Mouse (Mus musculus) myocyte (in vitro differentiated cells): ENCODE results near the gene Orc5.

Source experiments
- CEBPB ChIP-seq: IDR thresholded peaks from 2 replicates; pipeline ENCODE4 v1.6.1; 2011; ENCODE audit warnings: mild to moderate bottlenecking, moderate library complexity; ENCODE audit not compliant: poor library complexity, insufficient read depth, severe bottlenecking
- E2F4 ChIP-seq: IDR thresholded peaks from one replicate; pipeline ENCODE4 v1.6.1; 2011; ENCODE audit warnings: mild to moderate bottlenecking, control low read depth, moderate library complexity; ENCODE audit not compliant: insufficient read depth
- MAX ChIP-seq: IDR thresholded peaks from one replicate; pipeline ENCODE4 v1.6.1; 2011; ENCODE audit warnings: low read depth, mild to moderate bottlenecking, control low read depth
- MYOD1 ChIP-seq, 3 experiments: IDR thresholded peaks; one replicate each; pipeline ENCODE4 v1.6.1; 2011; ENCODE audit warnings: control low read depth in 2 of 3, low read depth in 2 of 3, mild to moderate bottlenecking in 2 of 3, moderate library complexity in 1 of 3; ENCODE audit not compliant: insufficient read length in 2 of 3, control insufficient read depth in 1 of 3
- MYOG ChIP-seq, 3 experiments: IDR thresholded peaks; one replicate each; pipeline ENCODE4 v1.6.1; 2011; ENCODE audit warnings: control low read depth in 2 of 3, low read depth in 2 of 3, mild to moderate bottlenecking in 2 of 3; ENCODE audit not compliant: insufficient read length in 2 of 3, control insufficient read depth in 1 of 3, insufficient read depth in 1 of 3
- POLR2A ChIP-seq: IDR thresholded peaks from one replicate; pipeline ENCODE4 v1.6.1; 2011; ENCODE audit warnings: low read depth, mild to moderate bottlenecking, control low read depth, moderate library complexity; ENCODE audit not compliant: insufficient read length
- POLR2AphosphoS2 ChIP-seq: IDR thresholded peaks from one replicate; pipeline ENCODE4 v1.6.1; 2011; ENCODE audit warnings: low read depth, control low read depth; ENCODE audit not compliant: insufficient read length
- SRF ChIP-seq: IDR thresholded peaks from one replicate; pipeline ENCODE4 v1.6.1; 2011; ENCODE audit warnings: low read depth; ENCODE audit not compliant: control insufficient read depth, insufficient read length
- TCF12 ChIP-seq: IDR thresholded peaks from one replicate; pipeline ENCODE4 v1.6.1; 2011; ENCODE audit warnings: mild to moderate bottlenecking, control low read depth; ENCODE audit not compliant: poor library complexity, insufficient read depth, severe bottlenecking
- USF1 ChIP-seq: IDR thresholded peaks from one replicate; pipeline ENCODE4 v1.6.1; 2011; ENCODE audit warnings: low read depth, mild to moderate bottlenecking, control low read depth, moderate library complexity

DNA sequence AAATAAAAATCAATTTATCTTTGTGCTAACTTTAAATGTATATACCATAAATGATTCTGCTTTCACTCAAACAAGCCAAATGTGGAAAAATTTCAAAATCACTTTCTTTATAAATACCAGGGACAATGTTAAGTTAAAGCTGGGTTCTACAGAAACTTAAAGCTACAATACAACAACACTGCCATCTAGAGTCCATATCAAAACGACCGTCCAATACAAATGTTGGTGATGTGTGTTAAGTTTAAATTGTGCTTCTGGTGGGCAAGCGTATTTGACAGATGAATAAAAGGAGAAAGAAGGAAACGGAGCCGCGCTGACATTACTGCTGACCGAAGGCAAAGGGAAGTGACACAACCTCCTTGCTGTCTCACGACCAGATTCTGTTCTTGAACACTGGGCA, 38.4 kb downstream of the Orc5 start:
- no peak for TF ChIP-seq POLR2A
- no peak for TF ChIP-seq TCF12
- TF ChIP-seq MYOD1 (IDR thresholded peaks at IDR 0.05; ENCODE audit: control insufficient read depth in 1 of 3, insufficient read length in 2 of 3, low read depth in 2 of 3) = no peak
- TF ChIP-seq USF1 = no peak
- no peak for TF ChIP-seq POLR2AphosphoS2
- TF ChIP-seq MAX = no peak
- TF ChIP-seq MYOG (IDR thresholded peaks at IDR 0.05; ENCODE audit: control insufficient read depth in 1 of 3, insufficient read depth in 1 of 3, insufficient read length in 2 of 3, low read depth in 2 of 3) = no peak
- TF ChIP-seq E2F4 = no peak
- TF ChIP-seq CEBPB = no peak
- TF ChIP-seq SRF = no peak
